In genomic region chr12:32212702-32213101, GRCm38 (mm10) we compare ENCODE assay signal across 13 mouse cellular contexts. TPM values are rescaled to one million over a fixed set of nuclear protein-coding genes. Genes with fewer than 3 reads are reported as not detected.
DNase-seq lines count a peak whose midpoint lies in the region; ATAC-seq lines count a peak whose summit lies in the region.
"Had no signal": no experiment of that assay in that cellular context is flagged by ENCODE, and none has a peak within 500 bp of the region (broad histone marks: within the 10 kb centered on the region; RNA-seq: fewer than 3 reads in every experiment).

No protein-coding gene starts in this region.

- DNase-seq in lung, postnatal 36 days = peak; percentile 46
- DNase-seq in lung, postnatal 4 days = no peak
- DNase-seq in thymus, postnatal 0 days (ENCODE audit: low spot score) = peak; percentile 55
- no peak for DNase-seq in right cerebral cortex, postnatal 4 days
- no peak for DNase-seq in embryo, embryonic 10 days (ENCODE audit: low spot score)
- DNase-seq: cerebellum, adult 9-10 months; heart, postnatal 36 days; left cerebral cortex, postnatal 4 days had no signal

- ATAC-seq in CD4-positive, CD25-positive, alpha-beta regulatory T cell, adult 4 months = peak; percentile 49
- peak; percentile 42 for ATAC-seq in inflammation-experienced regulatory T-cells, adult 6 months
- ATAC-seq in frontal cortex, adult (ENCODE audit: low TSS enrichment) = no peak
- ATAC-seq: forebrain, embryonic 16.5 days; intestine, postnatal 0 days had no signal

RNA-seq across cellular contexts. Expression of gene Pik3cg, which starts 4.2 kb away (rescaled TPM):
- polyA plus RNA-seq in CD4-positive, CD25-positive, alpha-beta regulatory T cell, adult 4 months (2017; shearing (Covaris generic)) = 10 to 100 TPM; 18.7 to 33.8 TPM
- polyA plus RNA-seq in inflammation-experienced regulatory T-cells, adult 6 months (2017; shearing (Covaris generic)) = 10 to 100 TPM; 22.5 to 29.8 (median 27.2) TPM
- polyA plus RNA-seq in thymus, postnatal 0 days (2015; fragmentation: Nextera tagmentation; extraction: Ambion mirVana) = 24.4 and 25.3 TPM in 2 replicates

Comparison
In these comparisons a context has a peak if more than half of its experiments do, and no peak if none do; other contexts are left out.
1. DNase-seq: peak in lung, postnatal 36 days (single experiment) and thymus, postnatal 0 days (single experiment); none in lung, postnatal 4 days (0 of 2), right cerebral cortex, postnatal 4 days (single experiment) and embryo, embryonic 10 days (single experiment).